Mouse (Mus musculus) cerebellum, adult 2 months (tissue): Measurements from ENCODE around the gene Rlbp1.

Source experiments
- CTCF ChIP-seq: fragments of 200-500 bp; IDR thresholded peaks from 2 replicates; pipeline ENCODE4 v1.5.1; 2011; ENCODE audit warnings: low read depth, mild to moderate bottlenecking, control low read depth, low read length, moderate library complexity, borderline replicate concordance; ENCODE audit not compliant: insufficient read depth
- POLR2A ChIP-seq: fragments of 200-500 bp; IDR thresholded peaks from 2 replicates; pipeline ENCODE4 v1.6.1; 2011; ENCODE audit warnings: low read length, control low read depth, borderline replicate concordance; ENCODE audit not compliant: insufficient read depth

GRCm38 (mm10) chr7:79391883-79392649 is 5.2 kb upstream of the Rlbp1 start, which contains the start of gene Fanci:
- TF ChIP-seq CTCF (no peak), POLR2A (peak; percentile 25; the same call in 1 of the 2 replicates)
